Mouse (Mus musculus) liver, embryonic 14.5 days (tissue): ENCODE measurements around the gene Pml.

ENCODE experiments used
- CTCF ChIP-seq: IDR thresholded peaks from 2 replicates; pipeline ENCODE4 v1.5.1; 2016; ENCODE audit warnings: antibody characterized with exemption, low read depth, control low read depth
- EP300 ChIP-seq: IDR thresholded peaks from 2 replicates; pipeline ENCODE4 v1.6.1; 2016; ENCODE audit warnings: antibody characterized with exemption, low read depth

DNA sequence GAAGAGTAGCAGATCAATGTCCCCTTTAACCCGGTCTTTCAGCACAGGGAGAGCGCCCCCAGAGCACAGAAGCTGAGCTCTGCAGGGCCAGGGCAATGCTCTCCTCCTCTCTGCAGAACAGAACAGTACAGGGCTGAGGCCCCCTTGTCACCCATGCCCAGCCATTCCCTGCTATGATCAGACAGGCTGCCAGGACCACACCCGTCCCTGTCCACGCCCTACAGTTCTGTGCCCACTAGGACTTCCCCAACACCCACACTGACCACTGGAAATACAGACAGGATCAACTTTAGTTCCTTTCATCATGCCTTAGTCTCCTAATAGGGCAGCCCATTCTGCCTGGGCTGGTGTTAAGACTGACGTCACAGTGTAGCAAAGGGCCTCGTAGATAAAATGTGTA lies 47.5 kb upstream of the Pml start:
- TF ChIP-seq CTCF (no peak), EP300 (no peak)
